Mouse (Mus musculus) heart, embryonic 13.5 days (tissue): ENCODE results near the gene Fgf12. TPM values are rescaled to one million over a fixed set of nuclear protein-coding genes. Genes with fewer than 3 reads are reported as not detected.

ENCODE experiments used
- ATAC-seq: fragments of 200-750 bp; cut with Nextera tagmentation; 2 replicates; pipeline ENCODE4 v1.8.0; 2017; ENCODE audit warnings: moderate TSS enrichment; ENCODE audit not compliant: insufficient number of reproducible peaks, low FRiP score, low TSS enrichment; ENCODE audit errors: extremely low read depth
- H3K27ac ChIP-seq: fragments of 300-500 bp; sonication (generic); replicated peaks from 2 replicates; pipeline ENCODE4 v1.5.1; 2015; ENCODE audit warnings: moderate library complexity, mild to moderate bottlenecking, inconsistent platforms
- H3K27me3 ChIP-seq: fragments of 300-500 bp; sonication (generic); replicated peaks from 2 replicates; pipeline ENCODE4 v1.6.1; 2015; ENCODE audit warnings: mild to moderate bottlenecking, inconsistent platforms
- H3K36me3 ChIP-seq: fragments of 300-500 bp; sonication (generic); 2 replicates; pipeline ENCODE4 v1.6.1; 2015; ENCODE audit warnings: mild to moderate bottlenecking, inconsistent platforms
- H3K4me1 ChIP-seq: fragments of 300-500 bp; sonication (generic); 2 replicates; pipeline ENCODE4 v1.6.1; 2015; ENCODE audit warnings: inconsistent platforms
- H3K4me2 ChIP-seq: fragments of 300-500 bp; sonication (generic); 2 replicates; pipeline ENCODE4 v1.6.1; 2015; ENCODE audit warnings: inconsistent platforms, mild to moderate bottlenecking, moderate library complexity
- H3K4me3 ChIP-seq: fragments of 300-500 bp; sonication (generic); 2 replicates; pipeline ENCODE4 v1.5.1; 2015; ENCODE audit warnings: moderate library complexity, mild to moderate bottlenecking, inconsistent platforms
- H3K9ac ChIP-seq: fragments of 300-500 bp; sonication (generic); 2 replicates; pipeline ENCODE4 v1.6.1; 2015; ENCODE audit warnings: inconsistent platforms, mild to moderate bottlenecking, moderate library complexity
- H3K9me3 ChIP-seq: fragments of 300-500 bp; sonication (generic); 2 replicates; pipeline ENCODE4 v1.6.1; 2016; ENCODE audit warnings: inconsistent platforms
- WGBS: fragments of 180-500 bp; shearing (Covaris S2); methylation state at CpG from one replicate; pipeline ENCODE4 v1.1.7; 2015; ENCODE audit warnings: mixed read lengths; 5-methylcytosine and 5-hydroxymethylcytosine counted together
- polyA plus RNA-seq: library from polyadenylated mRNA; unstranded; fragments of >200 nt; fragmentation: Nextera tagmentation; extraction: Ambion mirVana; gene quantifications from 2 replicates; pipeline ENCODE4 v1.2.1, GENCODE M21; 2015

Gene Fgf12
- polyA plus RNA-seq, 1 experiment from 2014 or later = 13.1 TPM

DNA sequence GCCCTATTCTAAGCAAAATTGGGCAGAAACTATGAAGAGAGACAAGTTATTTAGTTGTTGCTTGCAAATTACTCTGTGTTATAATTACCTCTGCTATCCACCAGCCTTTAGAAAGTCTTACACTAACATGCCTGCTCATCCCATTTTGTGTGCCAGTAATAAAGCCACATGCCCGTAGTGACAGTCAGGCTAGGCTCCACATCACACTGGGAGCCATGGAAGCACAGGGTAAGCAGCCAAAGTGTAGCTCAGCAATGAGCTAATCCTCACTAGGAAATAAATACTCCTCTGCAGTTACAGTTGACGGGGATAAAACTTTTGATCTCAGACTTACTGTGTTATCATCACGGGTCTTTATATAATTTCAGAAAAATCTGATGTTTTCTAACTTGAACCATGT is 298.0 kb downstream of the Fgf12 start:
- Histone ChIP-seq H3K4me1 (no peaks in the 10 kb centered on the region), H3K9ac (no peak overlapping the region), H3K27ac (no peak overlapping the region), H3K36me3 (no peaks in the 10 kb centered on the region), H3K27me3 (no peaks in the 10 kb centered on the region), H3K4me3 (no peak overlapping the region), H3K9me3 (no peaks in the 10 kb centered on the region), H3K4me2 (no peak overlapping the region)
- 71% methylated on average over 3 of the region's 3 CpGs for WGBS
- ATAC-seq = no peak

DNA sequence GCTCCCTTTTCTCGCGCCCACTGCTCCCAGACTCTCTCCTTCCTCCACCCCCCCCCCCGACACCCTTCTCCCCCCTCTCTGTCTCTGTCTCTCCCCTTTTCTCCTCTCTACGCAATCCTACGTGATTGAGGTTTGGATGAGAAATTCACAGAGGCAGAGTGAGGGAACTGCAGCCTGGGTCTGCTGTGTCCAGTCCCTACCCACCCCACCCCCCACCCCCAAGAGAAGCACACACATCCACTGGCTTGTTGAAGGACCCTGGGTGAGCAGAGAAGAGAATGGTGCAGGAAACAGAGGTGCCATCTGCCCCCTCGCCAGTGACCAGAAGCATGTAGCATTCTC is 305.8 kb downstream of the Fgf12 start:
- H3K36me3 ChIP-seq = no peaks in the 10 kb centered on the region
- peak overlapping the region; percentile 69 for H3K4me3 ChIP-seq
- H3K4me1 ChIP-seq = peaks cover 16% of the 10 kb centered on the region; the same call in 1 of the 2 replicates
- peak overlapping the region; percentile 76 for H3K9ac ChIP-seq
- H3K4me2 ChIP-seq = peak overlapping the region; percentile 99
- ATAC-seq = no peak
- 0% methylated on average over 5 of the region's 6 CpGs for WGBS
- no peak overlapping the region for H3K27ac ChIP-seq
- peaks cover 60% of the 10 kb centered on the region for H3K27me3 ChIP-seq
- no peaks in the 10 kb centered on the region for H3K9me3 ChIP-seq

DNA sequence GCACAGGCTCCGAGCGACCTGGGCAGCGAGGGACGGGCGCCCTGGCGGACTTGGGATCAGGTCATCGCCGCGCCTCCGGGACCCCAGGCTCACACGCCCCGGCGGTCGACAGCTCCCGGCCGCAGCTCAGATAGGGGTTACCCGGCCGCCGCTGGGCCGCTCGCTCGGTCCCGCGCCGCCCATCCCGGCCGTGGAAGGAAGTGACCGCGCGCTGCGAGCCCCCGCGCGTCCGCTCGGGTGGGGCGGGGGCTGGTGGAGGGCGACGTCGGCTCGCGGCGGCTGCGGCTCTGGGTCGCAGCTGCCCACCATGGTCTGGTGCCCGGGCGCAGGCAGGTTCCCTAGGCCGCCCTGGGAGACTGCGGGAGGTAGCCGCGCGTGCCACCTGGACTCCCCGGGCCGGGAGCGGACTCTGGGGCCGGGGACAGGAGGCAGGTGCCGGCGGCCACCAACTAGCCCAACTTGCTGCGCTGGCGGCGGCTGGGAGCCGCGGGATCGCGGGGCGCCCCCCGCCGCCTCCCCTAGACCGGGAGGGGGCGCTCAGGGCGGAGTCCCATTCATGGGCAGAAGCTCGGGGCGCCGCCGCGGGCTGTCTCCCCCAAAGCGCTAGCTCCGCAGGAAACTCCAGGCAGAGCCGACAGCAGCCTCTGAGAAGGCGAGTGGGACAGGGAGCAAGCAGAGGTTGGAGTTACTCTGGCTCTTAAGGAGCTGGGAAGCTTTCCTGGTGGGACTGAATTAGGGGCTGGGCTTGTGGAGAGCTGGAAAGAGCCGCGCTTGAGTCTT is 306.3 kb downstream of the Fgf12 start:
- peak; percentile 33; the same call in 1 of the 2 replicates for ATAC-seq
- peak overlapping the region; percentile 76 for H3K9ac ChIP-seq
- no peak overlapping the region for H3K27ac ChIP-seq
- H3K36me3 ChIP-seq = no peaks in the 10 kb centered on the region
- peaks cover 16% of the 10 kb centered on the region; the same call in 1 of the 2 replicates for H3K4me1 ChIP-seq
- peak overlapping the region; percentile 99 for H3K4me2 ChIP-seq
- H3K27me3 ChIP-seq = peaks cover 65% of the 10 kb centered on the region
- peak overlapping the region; percentile 69 for H3K4me3 ChIP-seq
- 0% methylated on average over 67 of the region's 82 CpGs for WGBS
- H3K9me3 ChIP-seq = no peaks in the 10 kb centered on the region

DNA sequence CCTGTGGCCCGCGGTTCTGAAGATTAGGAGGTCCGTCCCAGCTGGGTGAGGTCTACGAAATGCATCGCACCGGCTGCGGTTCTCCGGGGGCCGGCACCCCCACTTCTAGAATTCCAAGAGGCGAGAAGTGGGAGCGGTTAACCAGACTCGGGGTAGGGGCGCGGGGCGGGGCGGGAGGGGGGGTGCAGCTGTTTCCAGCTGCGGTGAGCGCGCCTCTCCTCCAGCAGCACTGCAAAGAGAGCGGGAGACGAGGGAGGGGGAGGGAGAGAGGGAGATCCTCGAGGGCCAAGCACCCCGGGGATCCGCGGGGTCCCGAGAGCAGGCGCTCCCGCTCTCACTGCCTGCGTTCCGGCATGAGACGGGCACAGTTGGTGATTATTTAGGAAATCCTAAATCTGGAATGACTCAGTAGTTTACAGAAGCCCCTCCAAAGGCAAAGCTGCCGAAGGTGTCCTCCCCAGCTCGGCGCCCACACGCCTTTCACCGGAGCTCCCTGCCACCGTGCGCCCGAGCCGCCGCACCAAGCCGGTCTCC is 307.0 kb downstream of the Fgf12 start:
- Histone ChIP-seq H3K4me1 (peaks cover 16% of the 10 kb centered on the region; the same call in 1 of the 2 replicates), H3K4me3 (peak overlapping the region; percentile 69), H3K9ac (peak overlapping the region; percentile 76), H3K9me3 (no peaks in the 10 kb centered on the region), H3K27ac (no peak overlapping the region), H3K36me3 (no peaks in the 10 kb centered on the region), H3K4me2 (peak overlapping the region; percentile 99), H3K27me3 (peaks cover 69% of the 10 kb centered on the region)
- under 1% methylated on average over 42 of the region's 42 CpGs for WGBS
- no peak; the same call in 1 of the 2 replicates for ATAC-seq

DNA sequence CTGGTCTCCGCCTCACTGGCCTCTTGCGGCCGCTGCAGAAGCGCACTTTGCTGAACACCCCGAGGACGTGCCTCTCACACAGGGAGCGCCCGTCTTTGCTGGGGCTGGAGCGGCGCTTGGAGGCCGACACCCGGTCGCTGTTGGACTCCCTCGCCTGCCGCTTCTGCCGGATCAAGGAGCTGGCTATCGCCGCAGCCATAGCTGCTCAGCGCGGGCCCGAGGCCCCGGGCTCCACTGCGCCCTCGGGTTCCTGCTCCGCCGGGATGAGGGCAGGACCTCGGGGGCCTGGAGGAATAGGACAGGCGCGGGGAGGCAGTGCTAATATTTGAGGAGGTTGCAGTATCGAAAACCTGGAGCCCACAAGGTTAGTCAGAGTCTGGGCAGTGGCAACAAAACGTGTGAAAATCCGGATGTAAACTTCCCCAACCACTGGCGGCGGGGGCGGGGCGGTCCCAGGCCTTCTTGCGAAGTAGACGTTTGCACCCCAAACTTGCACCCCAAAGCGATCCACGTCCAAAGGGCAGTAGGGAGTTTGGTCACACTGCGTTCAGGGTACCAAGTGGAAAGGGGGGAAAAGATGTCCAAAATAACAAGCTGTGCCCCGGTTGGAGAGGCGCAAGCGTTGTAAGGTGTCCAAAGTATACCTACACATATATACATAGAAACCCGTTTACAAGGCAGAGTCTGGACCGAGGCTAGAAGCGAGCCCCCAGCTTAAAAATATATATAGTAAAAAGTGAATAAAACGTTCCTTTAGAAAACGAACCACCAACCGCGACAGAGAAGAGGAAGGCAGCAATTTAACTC is 307.7 kb downstream of the Fgf12 start:
- Histone ChIP-seq H3K27me3 (peaks cover 69% of the 10 kb centered on the region), H3K9ac (peak overlapping the region; percentile 76), H3K4me3 (peak overlapping the region; percentile 69), H3K4me2 (peak overlapping the region; percentile 99), H3K9me3 (no peaks in the 10 kb centered on the region), H3K4me1 (peaks cover 16% of the 10 kb centered on the region; the same call in 1 of the 2 replicates), H3K36me3 (no peaks in the 10 kb centered on the region), H3K27ac (no peak overlapping the region)
- no peak for ATAC-seq
- WGBS = 1% methylated on average over 51 of the region's 51 CpGs

DNA sequence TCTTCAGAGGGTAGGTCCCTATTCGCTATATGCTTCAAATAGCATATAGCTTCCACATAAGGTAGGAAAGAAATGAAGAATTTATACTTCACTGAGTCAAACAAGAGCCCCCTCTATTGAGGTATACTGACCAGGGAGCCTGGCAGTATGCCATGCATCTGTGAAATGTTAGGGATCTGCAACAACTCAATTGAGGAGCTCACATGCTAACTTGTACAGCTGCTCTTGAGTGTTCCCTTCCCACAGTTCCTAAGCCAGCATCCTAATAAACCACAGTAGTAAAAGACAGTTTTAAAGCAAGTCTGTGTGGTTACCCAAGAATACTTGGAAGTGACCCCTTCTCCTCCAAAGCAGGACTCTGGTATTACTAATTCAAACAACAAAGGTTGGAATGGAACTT is 331.3 kb downstream of the Fgf12 start:
- WGBS = 83% methylated on average over 1 of the region's 1 CpGs
- Histone ChIP-seq H3K9me3 (no peaks in the 10 kb centered on the region), H3K4me2 (no peak overlapping the region), H3K27ac (no peak overlapping the region), H3K4me1 (no peaks in the 10 kb centered on the region), H3K9ac (no peak overlapping the region), H3K36me3 (no peaks in the 10 kb centered on the region), H3K4me3 (no peak overlapping the region), H3K27me3 (no peaks in the 10 kb centered on the region)
- ATAC-seq = no peak

DNA sequence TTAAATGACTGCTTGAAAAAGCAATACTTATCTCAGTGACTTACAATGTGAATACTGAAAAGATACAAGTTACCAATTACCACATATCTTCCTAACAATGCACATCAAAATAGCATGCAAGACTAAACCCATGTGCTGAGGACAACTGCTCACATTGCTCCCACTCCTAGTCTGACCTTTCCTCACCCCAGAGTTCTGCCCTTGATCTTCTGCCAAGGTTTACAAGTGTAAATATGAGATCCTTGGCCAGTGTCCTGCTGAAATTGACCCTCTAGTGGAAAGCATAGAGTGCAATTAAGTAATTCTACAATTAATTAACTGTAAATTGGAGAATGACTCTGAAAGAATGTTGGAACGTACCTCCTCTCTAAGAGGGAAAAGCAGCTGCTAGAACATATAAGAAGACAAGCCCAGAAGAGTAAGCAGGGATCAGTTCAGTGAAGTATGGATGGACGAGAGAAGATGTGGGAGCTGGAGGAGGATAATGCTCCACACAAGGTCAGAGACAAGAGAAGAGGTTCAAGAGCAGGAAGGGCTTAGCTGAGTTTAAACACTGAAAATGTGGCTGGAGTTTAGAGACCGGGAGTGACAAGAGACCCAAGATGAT is 333.1 kb downstream of the Fgf12 start:
- H3K9me3 ChIP-seq = no peaks in the 10 kb centered on the region
- 54% methylated on average over 3 of the region's 3 CpGs for WGBS
- H3K9ac ChIP-seq = no peak overlapping the region
- H3K4me1 ChIP-seq = no peaks in the 10 kb centered on the region
- H3K27me3 ChIP-seq = no peaks in the 10 kb centered on the region
- no peak for ATAC-seq
- H3K4me2 ChIP-seq = no peak overlapping the region
- no peak overlapping the region for H3K27ac ChIP-seq
- H3K4me3 ChIP-seq = no peak overlapping the region
- H3K36me3 ChIP-seq = no peaks in the 10 kb centered on the region

DNA sequence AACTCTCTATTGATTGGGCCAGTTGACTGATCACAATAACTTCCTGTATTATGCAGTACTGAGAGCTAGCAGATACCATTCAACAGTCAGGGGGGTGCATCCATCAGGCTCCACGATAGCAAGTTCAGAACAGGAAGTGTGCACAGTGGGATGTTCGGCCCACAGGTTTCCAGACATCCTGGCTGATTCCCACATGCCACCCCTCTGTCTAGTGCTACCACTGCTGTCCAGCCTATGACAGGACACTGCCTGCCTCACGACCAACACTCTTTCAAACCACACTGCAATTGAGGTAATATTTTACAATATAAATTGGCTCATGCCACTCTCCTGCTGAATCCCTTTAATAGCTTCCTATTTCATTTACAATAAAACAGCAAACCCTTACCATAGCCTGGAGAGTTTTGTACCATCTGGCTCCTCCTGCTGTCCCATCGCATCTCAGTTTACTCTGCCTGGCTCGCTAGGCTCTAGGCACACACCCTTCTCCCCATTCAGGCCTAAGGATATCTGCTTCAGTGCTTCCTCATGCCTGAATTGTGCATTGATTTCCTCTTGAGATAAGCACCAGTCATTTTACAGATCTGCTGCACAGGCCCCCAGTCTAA is 341.6 kb downstream of the Fgf12 start:
- no peak for ATAC-seq
- Histone ChIP-seq H3K4me1 (peaks cover 6% of the 10 kb centered on the region; the same call in 1 of the 2 replicates), H3K36me3 (no peaks in the 10 kb centered on the region), H3K27me3 (no peaks in the 10 kb centered on the region), H3K9me3 (no peaks in the 10 kb centered on the region), H3K4me3 (no peak overlapping the region), H3K9ac (no peak overlapping the region), H3K27ac (no peak overlapping the region), H3K4me2 (no peak overlapping the region)
- WGBS = 59% methylated on average over 5 of the region's 5 CpGs

DNA sequence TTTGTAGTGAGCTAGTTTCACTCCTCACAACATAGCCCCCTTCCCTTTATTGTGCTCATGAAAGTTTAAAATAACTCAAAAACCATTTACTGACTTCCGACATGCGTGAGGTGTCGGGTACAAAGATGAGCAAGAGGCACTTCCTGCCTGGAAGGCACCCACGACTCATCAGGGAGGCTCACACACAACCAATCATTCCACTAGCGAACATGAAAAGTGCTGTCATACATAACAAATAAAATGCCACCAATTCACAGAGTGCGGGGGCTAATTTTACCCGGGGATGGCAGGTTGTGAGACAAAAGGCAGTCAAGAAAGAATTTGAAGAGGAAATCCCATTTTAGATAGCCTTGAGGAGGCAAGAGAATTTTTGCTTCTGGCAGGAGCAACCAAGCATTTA is 344.6 kb downstream of the Fgf12 start:
- Histone ChIP-seq H3K9me3 (no peaks in the 10 kb centered on the region), H3K27ac (no peak overlapping the region), H3K36me3 (no peaks in the 10 kb centered on the region), H3K27me3 (no peaks in the 10 kb centered on the region), H3K4me2 (no peak overlapping the region), H3K4me1 (peaks cover 6% of the 10 kb centered on the region; the same call in 1 of the 2 replicates), H3K4me3 (no peak overlapping the region), H3K9ac (no peak overlapping the region)
- 69% methylated on average over 7 of the region's 7 CpGs for WGBS
- no peak for ATAC-seq

DNA sequence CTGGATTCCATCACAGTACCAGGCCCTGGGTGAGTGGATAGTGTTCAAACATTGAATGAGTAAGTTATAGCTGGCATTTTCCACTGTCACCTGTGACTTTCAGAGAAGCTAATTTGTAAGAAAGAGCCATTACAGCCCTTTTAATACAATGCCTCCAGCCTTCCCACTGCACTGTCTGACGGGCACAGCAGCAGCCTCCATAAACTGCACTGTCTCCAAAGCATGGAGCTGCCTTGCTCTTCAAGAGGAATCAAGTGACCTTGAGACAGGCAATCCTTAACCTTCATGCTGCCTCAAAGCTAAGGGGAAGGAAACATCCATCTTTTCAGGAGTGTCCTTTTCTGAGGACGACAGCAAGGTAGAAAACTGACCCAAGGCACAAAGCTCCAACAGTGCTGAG is 345.0 kb downstream of the Fgf12 start:
- Histone ChIP-seq H3K27ac (no peak overlapping the region), H3K36me3 (no peaks in the 10 kb centered on the region), H3K4me1 (peaks cover 6% of the 10 kb centered on the region; the same call in 1 of the 2 replicates), H3K9me3 (no peaks in the 10 kb centered on the region), H3K9ac (no peak overlapping the region), H3K27me3 (no peaks in the 10 kb centered on the region), H3K4me2 (no peak overlapping the region), H3K4me3 (no peak overlapping the region)
- ATAC-seq = no peak
- 54% methylated on average over 2 of the region's 2 CpGs for WGBS

DNA sequence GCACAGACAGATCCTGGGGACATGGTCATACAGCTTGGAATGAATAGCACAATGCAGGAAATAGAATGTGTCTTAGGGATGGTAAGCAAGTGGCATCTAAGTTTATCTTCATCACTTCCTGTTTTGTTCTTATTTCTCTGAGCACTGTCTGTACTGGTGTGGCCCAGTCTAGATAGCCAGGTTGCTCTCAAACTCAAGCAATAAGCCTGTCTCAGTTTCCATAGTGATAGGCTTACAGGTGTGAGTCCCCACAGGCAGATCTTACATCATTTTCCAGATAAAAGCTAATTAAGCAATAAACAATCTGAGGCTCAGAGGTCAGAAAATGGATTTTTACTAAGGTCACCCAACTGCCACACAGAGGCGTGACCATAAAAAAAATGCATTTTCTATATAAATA is 348.7 kb downstream of the Fgf12 start:
- Histone ChIP-seq H3K27ac (no peak overlapping the region), H3K4me3 (no peak overlapping the region), H3K9ac (no peak overlapping the region), H3K36me3 (no peaks in the 10 kb centered on the region), H3K27me3 (no peaks in the 10 kb centered on the region), H3K4me2 (no peak overlapping the region), H3K4me1 (no peaks in the 10 kb centered on the region), H3K9me3 (no peaks in the 10 kb centered on the region)
- WGBS = 73% methylated on average over 1 of the region's 1 CpGs
- no peak for ATAC-seq
